ENCODE assay signal across 8 mouse cellular contexts in genomic region chr6:29388606-29389080, GRCm38 (mm10). TPM values are rescaled to one million over a fixed set of nuclear protein-coding genes. Genes with fewer than 3 reads are reported as not detected.
DNase-seq lines count a peak whose midpoint lies in the region; ATAC-seq lines count a peak whose summit lies in the region.

No protein-coding gene starts in this region.

- peak overlapping the region; percentile 69 for H3K27ac ChIP-seq in embryonic facial prominence, embryonic 14.5 days (replicated peaks; ENCODE audit: low read depth, low read length)
- peak overlapping the region; percentile 3; the same call in 1 of the 2 replicates for H3K27ac ChIP-seq in intestine, embryonic 16.5 days (ENCODE audit: low read length)
- H3K27ac ChIP-seq in stomach, embryonic 16.5 days (ENCODE audit: low read length), result peak overlapping the region; percentile 87

- peak overlapping the region; percentile 34 for H3K4me3 ChIP-seq in embryonic facial prominence, embryonic 14.5 days (ENCODE audit: low read depth, low read length)
- peak overlapping the region; percentile 29 for H3K4me3 ChIP-seq in intestine, embryonic 16.5 days (ENCODE audit: low read length)
- peak overlapping the region; percentile 50 for H3K4me3 ChIP-seq in stomach, embryonic 16.5 days (replicated peaks; ENCODE audit: low read length)

- H3K4me1 ChIP-seq in embryonic facial prominence, embryonic 14.5 days (ENCODE audit: control insufficient read depth, insufficient read depth, low read length), result peaks cover 13% of the 10 kb centered on the region
- H3K4me1 ChIP-seq in intestine, embryonic 16.5 days (ENCODE audit: control insufficient read depth, insufficient read depth, low read length), result peaks cover 17% of the 10 kb centered on the region
- peaks cover 4% of the 10 kb centered on the region; the same call in 1 of the 2 replicates for H3K4me1 ChIP-seq in stomach, embryonic 16.5 days (ENCODE audit: control insufficient read depth, insufficient read depth, low read length)

- WGBS in embryonic facial prominence, embryonic 14.5 days, result 6% methylated on average over 11 of the region's 11 CpGs
- WGBS in intestine, embryonic 16.5 days, result 9% methylated on average over 11 of the region's 11 CpGs
- WGBS in stomach, embryonic 16.5 days, result 5% methylated on average over 11 of the region's 11 CpGs

- ATAC-seq in embryonic facial prominence, embryonic 14.5 days (ENCODE audit: low read depth), result peak; percentile 97
- ATAC-seq in intestine, embryonic 16.5 days, result peak; percentile 91
- ATAC-seq in stomach, embryonic 16.5 days (ENCODE audit: insufficient read depth, low FRiP score), result peak; percentile 96

- peaks cover 4% of the 10 kb centered on the region for H3K27me3 ChIP-seq in embryonic facial prominence, embryonic 14.5 days (replicated peaks; ENCODE audit: control insufficient read depth, insufficient read depth, low read length)
- no peaks in the 10 kb centered on the region for H3K27me3 ChIP-seq in intestine, embryonic 16.5 days (replicated peaks; ENCODE audit: control insufficient read depth, insufficient read depth, low read length)
- no peaks in the 10 kb centered on the region for H3K27me3 ChIP-seq in stomach, embryonic 16.5 days (ENCODE audit: control insufficient read depth, insufficient read depth, low read length)

- peak overlapping the region; percentile 54; the same call in 1 of the 2 replicates for H3K9ac ChIP-seq in embryonic facial prominence, embryonic 14.5 days (ENCODE audit: low read depth, low read length)
- 0 out of 2 replicates have a peak overlapping the region, but pooled peaks have one; percentile 12 for H3K9ac ChIP-seq in intestine, embryonic 16.5 days (ENCODE audit: low read depth, low read length)
- H3K9ac ChIP-seq in stomach, embryonic 16.5 days (ENCODE audit: low read length), result peak overlapping the region; percentile 60; the same call in 1 of the 2 replicates

- intact Hi-C loops in left cerebral cortex, postnatal 25 days (cut with DNase I), result no loop called here

- H3K36me3 ChIP-seq in embryonic facial prominence, embryonic 14.5 days (ENCODE audit: control insufficient read depth, insufficient read depth, low read length), result no peaks in the 10 kb centered on the region
- H3K36me3 ChIP-seq in intestine, embryonic 16.5 days (ENCODE audit: control insufficient read depth, insufficient read depth, low read length), result no peaks in the 10 kb centered on the region
- no peaks in the 10 kb centered on the region for H3K36me3 ChIP-seq in stomach, embryonic 16.5 days (ENCODE audit: control insufficient read depth, insufficient read depth, low read length)

- no peaks in the 10 kb centered on the region for H3K9me3 ChIP-seq in embryonic facial prominence, embryonic 14.5 days (ENCODE audit: control insufficient read depth, low read length)
- no peaks in the 10 kb centered on the region for H3K9me3 ChIP-seq in intestine, embryonic 16.5 days (ENCODE audit: control insufficient read depth, low read length)
- H3K9me3 ChIP-seq in stomach, embryonic 16.5 days (replicated peaks; ENCODE audit: control insufficient read depth, low read length), result no peaks in the 10 kb centered on the region

- DNase-seq in 3134 (ENCODE audit: extremely low read depth, insufficient read length, low spot score), result peak; percentile 85
- peak; percentile 90 for DNase-seq in adrenal gland, postnatal 14 days
- DNase-seq in embryonic facial prominence, embryonic 14.5 days (ENCODE audit: low spot score), result peak; percentile 96
- peak; percentile 99 for DNase-seq in heart, adult 11 months
- peak; percentile 76 to 91 for DNase-seq in left cerebral cortex, postnatal 25 days (ENCODE audit: low spot score in 2 of 2)
- peak; percentile 56 for DNase-seq in mesoderm, embryonic 11.5 days (ENCODE audit: low read depth, low spot score)

- H3K4me2 ChIP-seq in embryonic facial prominence, embryonic 14.5 days (ENCODE audit: low read depth, low read length), result peak overlapping the region; percentile 49
- H3K4me2 ChIP-seq in intestine, embryonic 16.5 days (ENCODE audit: low read depth, low read length), result peak overlapping the region; percentile 44; the same call in 1 of the 2 replicates
- peak overlapping the region; percentile 67 for H3K4me2 ChIP-seq in stomach, embryonic 16.5 days (ENCODE audit: low read depth, low read length)

RNA-seq across cellular contexts. Expression of gene Opn1sw, which starts 0.4 kb away (rescaled TPM):
- not detected in 2 replicates for total RNA-seq in adrenal gland, postnatal 14 days (2021)
- 0.96 and 1.3 TPM in 2 replicates for polyA plus RNA-seq in embryonic facial prominence, embryonic 14.5 days (2014; fragmentation: Nextera tagmentation; extraction: Ambion mirVana)
- polyA plus RNA-seq in intestine, embryonic 16.5 days (2015; fragmentation: Nextera tagmentation; extraction: Ambion mirVana), result 0.27 and 0.40 TPM in 2 replicates
- total RNA-seq in left cerebral cortex, postnatal 25 days (2021), result under 1 TPM in 1 of 2 experiments, not detected in 1; 0.32 TPM
- polyA plus RNA-seq in stomach, embryonic 16.5 days (2015; fragmentation: Nextera tagmentation; extraction: Ambion mirVana), result 0.86 and 1.1 TPM in 2 replicates

RNA-seq across cellular contexts. Expression of gene Ccdc136, which starts 7.5 kb away (rescaled TPM):
- 4.9 and 6.3 TPM in 2 replicates for total RNA-seq in adrenal gland, postnatal 14 days (2021)
- polyA plus RNA-seq in embryonic facial prominence, embryonic 14.5 days (2014; fragmentation: Nextera tagmentation; extraction: Ambion mirVana), result 19.5 and 21.3 TPM in 2 replicates
- polyA plus RNA-seq in intestine, embryonic 16.5 days (2015; fragmentation: Nextera tagmentation; extraction: Ambion mirVana), result 5.5 and 6.5 TPM in 2 replicates
- total RNA-seq in left cerebral cortex, postnatal 25 days (2021), result 10 to 100 TPM; 84.7 to 92.0 TPM
- 14.4 and 15.4 TPM in 2 replicates for polyA plus RNA-seq in stomach, embryonic 16.5 days (2015; fragmentation: Nextera tagmentation; extraction: Ambion mirVana)

RNA-seq across cellular contexts. Expression of gene Calu, which starts 40.8 kb away (rescaled TPM):
- total RNA-seq in adrenal gland, postnatal 14 days (2021), result 165 and 171 TPM in 2 replicates
- 575 and 595 TPM in 2 replicates for polyA plus RNA-seq in embryonic facial prominence, embryonic 14.5 days (2014; fragmentation: Nextera tagmentation; extraction: Ambion mirVana)
- polyA plus RNA-seq in intestine, embryonic 16.5 days (2015; fragmentation: Nextera tagmentation; extraction: Ambion mirVana), result 276 and 282 TPM in 2 replicates
- 10 to 100 TPM; 71.9 to 72.5 TPM for total RNA-seq in left cerebral cortex, postnatal 25 days (2021)
- 391 and 420 TPM in 2 replicates for polyA plus RNA-seq in stomach, embryonic 16.5 days (2015; fragmentation: Nextera tagmentation; extraction: Ambion mirVana)

RNA-seq across cellular contexts. Expression of gene Flnc, which starts 44.4 kb away (rescaled TPM):
- 4.2 and 5.3 TPM in 2 replicates for total RNA-seq in adrenal gland, postnatal 14 days (2021)
- polyA plus RNA-seq in embryonic facial prominence, embryonic 14.5 days (2014; fragmentation: Nextera tagmentation; extraction: Ambion mirVana), result 39.2 and 39.7 TPM in 2 replicates
- 6.1 and 7.3 TPM in 2 replicates for polyA plus RNA-seq in intestine, embryonic 16.5 days (2015; fragmentation: Nextera tagmentation; extraction: Ambion mirVana)
- 1 to 10 TPM; 1.5 to 1.6 TPM for total RNA-seq in left cerebral cortex, postnatal 25 days (2021)
- polyA plus RNA-seq in stomach, embryonic 16.5 days (2015; fragmentation: Nextera tagmentation; extraction: Ambion mirVana), result 15.8 and 21.8 TPM in 2 replicates

Comparison
In these comparisons a context has a peak if more than half of its experiments do, and no peak if none do; other contexts are left out.
1. Peak in every context shown above with its lines: DNase-seq, ATAC-seq, H3K4me3 ChIP-seq and H3K27ac ChIP-seq.
2. H3K27ac ChIP-seq: peak in every context shown above with its lines; median percentile 87 in stomach, embryonic 16.5 days; 69 in embryonic facial prominence, embryonic 14.5 days; 3 in intestine, embryonic 16.5 days.